Mouse (Mus musculus): Measurements from ENCODE around the gene Nit2.

GRCm38 (mm10) chr16:57127825-57128224, 39.3 kb downstream of the Nit2 start:
- TF ChIP-seq CTCF (IDR thresholded peaks at IDR 0.05; ENCODE audit: low read depth) = no peak
- no peak for TF ChIP-seq EP300 (IDR thresholded peaks at IDR 0.05; ENCODE audit: low read depth)

Measured in heart, postnatal 0 days (tissue).